Mouse (Mus musculus) MEL (cell line): ENCODE data around the gene Rgma.

Experiments
- BHLHE40 ChIP-seq: IDR thresholded peaks from 2 replicates; pipeline ENCODE4 v1.6.1; 2012; ENCODE audit warnings: low read depth, mild to moderate bottlenecking, inconsistent platforms, low read length, improper control_type of control experiment, borderline replicate concordance
- CHD2 ChIP-seq: IDR thresholded peaks from 2 replicates; pipeline ENCODE4 v1.6.1; 2011; ENCODE audit warnings: low read length, improper control_type of control experiment
- CTCF ChIP-seq, 3 experiments: IDR thresholded peaks in 2 of 3; conservative IDR thresholded peaks in 1 of 3; 2 replicates each; pipeline ENCODE4 v1.5.1; 2011 to 2012; ENCODE audit warnings: low read length in 3 of 3, low read depth in 2 of 3, mild to moderate bottlenecking in 2 of 3, improper control_type of control experiment in 1 of 3, inconsistent platforms in 1 of 3, mixed read lengths in 1 of 3, moderate library complexity in 1 of 3; ENCODE audit not compliant: control insufficient read depth in 1 of 3, insufficient read depth in 1 of 3, poor library complexity in 1 of 3, severe bottlenecking in 1 of 3
- ELF1 ChIP-seq: IDR thresholded peaks from 2 replicates; pipeline ENCODE4 v1.6.1; 2014; ENCODE audit warnings: low read depth, mild to moderate bottlenecking, inconsistent platforms, low read length, improper control_type of control experiment, moderate library complexity
- EP300 ChIP-seq, 2 experiments: IDR thresholded peaks; 2 replicates each; pipeline ENCODE4 v1.6.1; 2011; ENCODE audit warnings: improper control_type of control experiment in 2 of 2, low read length in 2 of 2, low read depth in 1 of 2, mild to moderate bottlenecking in 1 of 2
- NELFE ChIP-seq: IDR thresholded peaks from 2 replicates; pipeline ENCODE4 v1.6.1; 2011; ENCODE audit warnings: low read depth, low read length, improper control_type of control experiment
- POLR2A ChIP-seq, 2 experiments: IDR thresholded peaks; 2 replicates each; pipeline ENCODE4 v1.6.1; 2011 to 2012; ENCODE audit warnings: low read length in 2 of 2, mild to moderate bottlenecking in 2 of 2, control low read depth in 1 of 2, improper control_type of control experiment in 1 of 2, low read depth in 1 of 2, moderate library complexity in 1 of 2; ENCODE audit not compliant: control insufficient read depth in 1 of 2, insufficient read depth in 1 of 2, poor library complexity in 1 of 2
- POLR2AphosphoS2 ChIP-seq: IDR thresholded peaks from 2 replicates; pipeline ENCODE4 v1.6.1; 2011; ENCODE audit warnings: low read length, improper control_type of control experiment
- ZC3H11A ChIP-seq: IDR thresholded peaks from 2 replicates; pipeline ENCODE4 v1.6.1; 2012; ENCODE audit warnings: low read depth, mild to moderate bottlenecking, inconsistent platforms, low read length, improper control_type of control experiment
- ZKSCAN1 ChIP-seq: IDR thresholded peaks from 2 replicates; pipeline ENCODE4 v1.6.1; 2012; ENCODE audit warnings: low read depth, mild to moderate bottlenecking, inconsistent platforms, low read length, improper control_type of control experiment, moderate library complexity

- TF ChIP-seq CTCF (IDR thresholded peaks at IDR 0.05 in 2 of 3, conservative IDR thresholded peaks at IDR 0.05 in 1 of 3; ENCODE audit: control insufficient read depth in 1 of 3, insufficient read depth in 1 of 3, low read depth in 2 of 3, low read length in 3 of 3, poor library complexity in 1 of 3, severe bottlenecking in 1 of 3): no peak
- TF ChIP-seq EP300 (IDR thresholded peaks at IDR 0.05; ENCODE audit: low read depth in 1 of 2, low read length in 2 of 2): no peak
- TF ChIP-seq POLR2A (IDR thresholded peaks at IDR 0.05; ENCODE audit: control insufficient read depth in 1 of 2, insufficient read depth in 1 of 2, low read depth in 1 of 2, low read length in 2 of 2, poor library complexity in 1 of 2): no peak
- TF ChIP-seq NELFE: no peak
- no peak for TF ChIP-seq POLR2AphosphoS2
- no peak for TF ChIP-seq CHD2
- no peak for TF ChIP-seq ZC3H11A
- TF ChIP-seq ELF1: no peak
- no peak for TF ChIP-seq BHLHE40
- no peak for TF ChIP-seq ZKSCAN1
Measured at GRCm38 (mm10) chr7:73424243-73424642, 48.9 kb downstream of the Rgma start.
